Comparison of ENCODE assay signal across 8 mouse cellular contexts in the genomic region with DNA sequence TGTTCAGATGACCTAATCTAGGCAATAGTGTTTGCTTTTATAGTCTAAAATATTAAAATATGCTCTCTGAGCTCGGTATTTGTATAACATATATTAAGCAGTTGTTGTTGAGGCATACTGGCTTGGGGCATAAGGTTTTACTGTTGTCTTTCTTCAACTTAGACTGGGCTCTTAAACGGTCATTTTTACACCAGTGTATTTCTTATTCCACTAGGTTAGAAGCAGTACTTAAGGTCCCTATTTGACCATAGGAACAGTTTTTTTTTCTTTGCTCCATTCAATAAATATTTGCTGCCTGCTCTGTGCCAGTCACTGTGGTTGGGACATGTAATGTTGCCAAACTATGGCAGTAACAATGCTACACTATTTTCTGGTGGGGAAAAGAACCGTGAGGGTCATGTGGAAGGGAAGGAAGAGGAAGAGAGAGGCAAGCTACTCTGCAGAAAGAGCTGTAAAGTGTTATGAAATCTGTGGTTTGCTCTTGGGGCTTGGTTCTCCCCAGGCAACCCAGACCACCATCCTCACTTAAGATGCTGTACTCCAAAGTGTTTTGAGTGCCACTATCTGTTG. TPM values are rescaled to one million over a fixed set of nuclear protein-coding genes. Genes with fewer than 3 reads are reported as not detected.
A peak's percentile ranks its signal among the peaks of the same experiment; 100 is the strongest.
DNase-seq lines count a peak whose midpoint lies in the region; ATAC-seq and TF ChIP-seq lines count a peak whose summit lies in the region.

No protein-coding gene starts in this region.

- no peaks in the 10 kb centered on the region for H3K36me3 ChIP-seq in lung, embryonic 14.5 days (ENCODE audit: insufficient read depth)
- no peaks in the 10 kb centered on the region for H3K36me3 ChIP-seq in heart, embryonic 16.5 days (ENCODE audit: control insufficient read depth, insufficient read depth)
- no peaks in the 10 kb centered on the region for H3K36me3 ChIP-seq in liver, postnatal 0 days (replicated peaks; ENCODE audit: insufficient read depth, low read length)
- H3K36me3 ChIP-seq in stomach, embryonic 15.5 days = no peaks in the 10 kb centered on the region

- H3K4me1 ChIP-seq in lung, embryonic 14.5 days (ENCODE audit: insufficient read depth) = peaks cover 10% of the 10 kb centered on the region; the same call in 1 of the 2 replicates
- peaks cover 14% of the 10 kb centered on the region for H3K4me1 ChIP-seq in heart, embryonic 16.5 days (ENCODE audit: control insufficient read depth, insufficient read depth, low read length)
- peaks cover 27% of the 10 kb centered on the region for H3K4me1 ChIP-seq in liver, postnatal 0 days (ENCODE audit: insufficient read depth)
- no peaks in the 10 kb centered on the region for H3K4me1 ChIP-seq in stomach, embryonic 15.5 days

- peak overlapping the region; percentile 85 for H3K4me2 ChIP-seq in lung, embryonic 14.5 days
- H3K4me2 ChIP-seq in heart, embryonic 16.5 days (ENCODE audit: low read depth, low read length) = peak overlapping the region; percentile 88
- H3K4me2 ChIP-seq in liver, postnatal 0 days (ENCODE audit: low read depth, low read length) = peak overlapping the region; percentile 98
- peak overlapping the region; percentile 77 for H3K4me2 ChIP-seq in stomach, embryonic 15.5 days

- peak overlapping the region; percentile 89 for H3K4me3 ChIP-seq in lung, embryonic 14.5 days (ENCODE audit: low read depth, low read length)
- peak overlapping the region; percentile 91 for H3K4me3 ChIP-seq in heart, embryonic 16.5 days (ENCODE audit: low read length)
- peak overlapping the region; percentile 92 for H3K4me3 ChIP-seq in liver, postnatal 0 days (ENCODE audit: low read depth, low read length)
- peak overlapping the region; percentile 77; the same call in 1 of the 2 replicates for H3K4me3 ChIP-seq in stomach, embryonic 15.5 days (replicated peaks)

- no peaks in the 10 kb centered on the region for H3K9me3 ChIP-seq in lung, embryonic 14.5 days (ENCODE audit: low read depth, low read length)
- H3K9me3 ChIP-seq in heart, embryonic 16.5 days (replicated peaks; ENCODE audit: control insufficient read depth, low read length) = no peaks in the 10 kb centered on the region
- H3K9me3 ChIP-seq in liver, postnatal 0 days (ENCODE audit: low read length) = no peaks in the 10 kb centered on the region
- no peaks in the 10 kb centered on the region for H3K9me3 ChIP-seq in stomach, embryonic 15.5 days

- ATAC-seq in lung, embryonic 14.5 days (ENCODE audit: insufficient read depth) = no peak
- no peak for ATAC-seq in heart, embryonic 16.5 days (replicated peaks; ENCODE audit: extremely low read depth, insufficient read depth, low FRiP score)
- no peak for ATAC-seq in liver, postnatal 0 days
- ATAC-seq in stomach, embryonic 15.5 days (ENCODE audit: insufficient read depth, low FRiP score, low read depth) = no peak

- DNase-seq in lung, embryonic 14.5 days = peak; percentile 11
- no peak for DNase-seq in lung, postnatal 14 days
- DNase-seq in liver, postnatal 0 days = no peak
- no peak for DNase-seq in urinary bladder, adult 18-20 months (ENCODE audit: low spot score in 2 of 2)
- DNase-seq in thymus, postnatal 10 days (ENCODE audit: low spot score in 2 of 2) = no peak
- DNase-seq in ovary, postnatal 10 days (ENCODE audit: low spot score) = no peak

- TF ChIP-seq CTCF in lung, embryonic 14.5 days (IDR thresholded peaks at IDR 0.05; ENCODE audit: low read depth) = no peak
- no peak for TF ChIP-seq CTCF in liver, postnatal 0 days (IDR thresholded peaks at IDR 0.05; ENCODE audit: low read depth)

- no peak; the same call in 1 of the 2 replicates for TF ChIP-seq EP300 in liver, postnatal 0 days (IDR thresholded peaks at IDR 0.05; ENCODE audit: low read depth)

- peak overlapping the region; percentile 94 for H3K9ac ChIP-seq in lung, embryonic 14.5 days
- peak overlapping the region; percentile 97 for H3K9ac ChIP-seq in heart, embryonic 16.5 days (ENCODE audit: low read length)
- H3K9ac ChIP-seq in liver, postnatal 0 days (replicated peaks) = peak overlapping the region; percentile 97
- H3K9ac ChIP-seq in stomach, embryonic 15.5 days = no peak overlapping the region

- no peaks in the 10 kb centered on the region for H3K27me3 ChIP-seq in lung, embryonic 14.5 days (ENCODE audit: insufficient read depth, low read length)
- no peaks in the 10 kb centered on the region for H3K27me3 ChIP-seq in heart, embryonic 16.5 days (ENCODE audit: control insufficient read depth, insufficient read depth, low read length)
- H3K27me3 ChIP-seq in liver, postnatal 0 days (ENCODE audit: insufficient read depth, low read length) = no peaks in the 10 kb centered on the region
- no peaks in the 10 kb centered on the region for H3K27me3 ChIP-seq in stomach, embryonic 15.5 days (replicated peaks)

- H3K27ac ChIP-seq in lung, embryonic 14.5 days (ENCODE audit: low read depth) = no peak overlapping the region
- H3K27ac ChIP-seq in heart, embryonic 16.5 days (ENCODE audit: low read length) = no peak overlapping the region
- H3K27ac ChIP-seq in liver, postnatal 0 days (ENCODE audit: low read depth) = peak overlapping the region; percentile 93
- H3K27ac ChIP-seq in stomach, embryonic 15.5 days = no peak overlapping the region

- WGBS in lung, embryonic 14.5 days = 18% methylated on average over 3 of the region's 3 CpGs
- WGBS in heart, embryonic 16.5 days = 40% methylated on average over 3 of the region's 3 CpGs
- WGBS in liver, postnatal 0 days (ENCODE audit: insufficient replicate concordance) = 18% methylated on average over 3 of the region's 3 CpGs
- WGBS in stomach, embryonic 15.5 days = 33% methylated on average over 3 of the region's 3 CpGs

RNA-seq across cellular contexts. Expression of gene Rnf130, which starts 1.5 kb away (rescaled TPM):
- polyA plus RNA-seq in lung, embryonic 14.5 days (2014; fragmentation: Nextera tagmentation; extraction: Ambion mirVana) = 60.7 and 65.3 TPM in 2 replicates
- 31.8 and 32.4 TPM in 2 replicates for polyA plus RNA-seq in heart, embryonic 16.5 days (2015; fragmentation: Nextera tagmentation; extraction: Ambion mirVana)
- 75.0 and 82.0 TPM in 2 replicates for polyA plus RNA-seq in liver, postnatal 0 days (2015; fragmentation: Nextera tagmentation; extraction: Ambion mirVana)
- polyA plus RNA-seq in stomach, embryonic 15.5 days (2015; fragmentation: Nextera tagmentation; extraction: Ambion mirVana) = 57.1 and 57.8 TPM in 2 replicates
